Mouse (Mus musculus): ENCODE data around the gene Dao.

Dao gene

DNA sequence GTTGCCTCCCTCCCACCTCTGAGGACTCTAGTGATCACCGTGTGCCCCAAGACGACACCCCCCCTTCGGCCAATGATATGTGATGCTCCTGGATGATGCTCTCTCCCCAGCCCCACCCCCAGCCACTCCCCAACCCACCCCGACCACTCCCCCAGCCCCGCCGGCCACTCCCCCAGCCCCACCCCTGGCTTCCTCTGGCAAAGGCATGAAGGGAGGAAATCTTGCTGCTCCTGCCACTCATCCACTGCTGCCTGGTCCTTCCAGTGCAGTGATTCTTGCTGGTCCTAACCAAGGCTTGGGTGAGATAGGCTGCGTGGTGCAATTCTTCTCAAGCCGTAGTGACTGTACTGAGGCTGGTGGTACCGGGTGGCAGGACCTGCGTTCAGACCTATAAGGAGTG lies 21.4 kb downstream of the Dao start:
- in situ Hi-C loops (cut with MboI; ENCODE audit: low sequenced_read_pairs) = no loop called here

DNA sequence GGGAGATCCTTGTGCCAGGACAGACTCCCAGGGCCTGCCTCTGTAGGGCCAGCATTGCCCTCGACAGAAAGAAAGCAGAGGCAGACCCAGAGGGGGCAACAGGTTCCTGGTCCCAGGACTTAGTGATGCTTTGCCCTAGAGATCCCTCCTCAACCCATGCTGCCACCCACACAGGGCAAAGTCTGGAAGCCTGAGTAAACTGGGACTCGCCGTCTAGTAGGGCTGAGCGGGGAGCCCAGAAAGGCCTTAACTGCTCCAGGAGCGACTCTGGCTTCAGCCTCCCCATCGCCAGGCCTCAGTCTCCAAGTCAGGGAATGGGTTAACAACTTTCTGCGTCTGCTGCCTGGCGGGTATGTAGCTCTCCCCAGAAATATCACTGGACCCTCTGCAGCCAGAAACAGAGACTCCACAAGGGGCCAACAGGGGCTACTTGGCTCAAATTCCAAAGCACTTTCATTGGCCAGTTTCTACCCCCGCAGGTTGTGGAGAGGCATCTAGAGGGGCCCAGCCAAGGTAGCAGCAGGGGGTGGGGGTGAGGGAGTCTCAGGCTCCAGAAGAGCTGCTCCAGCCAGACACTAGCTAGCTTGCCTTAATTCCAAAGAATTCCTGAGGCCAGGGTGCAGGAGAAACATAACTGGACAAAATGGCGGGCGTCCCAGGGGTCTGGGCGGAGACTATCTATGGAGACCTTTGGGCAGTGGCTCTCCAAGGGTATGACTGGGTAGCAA lies 23.9 kb downstream of the Dao start:
- in situ Hi-C loops (cut with MboI; ENCODE audit: low sequenced_read_pairs) = no loop called here

DNA sequence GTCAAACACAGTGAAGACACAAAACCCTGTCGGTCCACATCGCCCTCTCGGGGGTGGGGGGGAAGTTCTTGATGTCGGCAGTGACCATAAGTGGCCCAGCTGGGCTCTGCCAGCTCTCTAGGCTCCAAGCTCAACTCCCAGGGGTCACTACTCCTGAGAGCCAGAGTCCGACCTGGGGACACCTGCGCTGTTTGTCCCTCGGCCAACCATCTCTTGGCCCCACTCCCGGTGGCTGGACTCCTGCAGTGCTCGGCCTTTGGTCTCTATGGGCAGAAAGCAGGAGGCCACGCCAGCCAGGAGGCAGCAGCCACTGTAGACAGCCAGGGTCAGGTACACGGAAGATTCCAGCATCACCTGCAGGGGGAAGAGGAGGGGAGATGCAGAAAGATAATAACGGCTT lies 24.6 kb downstream of the Dao start:
- in situ Hi-C loops (cut with MboI; ENCODE audit: low sequenced_read_pairs) = no loop called here

DNA sequence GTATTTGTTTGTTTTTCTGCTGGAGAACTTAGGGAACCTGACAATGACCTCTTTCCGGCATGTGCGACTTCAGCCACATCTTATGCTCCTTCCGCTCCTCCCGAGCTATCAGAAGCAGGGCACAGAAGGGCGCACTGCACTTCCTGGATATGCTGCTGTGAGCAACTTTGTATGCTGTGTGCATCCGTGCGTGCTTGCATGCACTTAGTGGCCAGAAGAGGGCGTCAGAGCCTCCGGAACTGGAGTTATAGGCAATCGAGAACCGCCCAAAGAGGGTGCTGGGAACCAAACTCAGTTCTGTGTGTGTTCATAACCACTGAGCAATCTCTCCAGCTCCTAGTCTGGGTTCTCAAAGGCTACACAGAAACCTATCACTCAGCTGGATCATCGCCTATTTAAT lies 27.1 kb downstream of the Dao start:
- in situ Hi-C loops (cut with MboI; ENCODE audit: low sequenced_read_pairs) = no loop called here

DNA sequence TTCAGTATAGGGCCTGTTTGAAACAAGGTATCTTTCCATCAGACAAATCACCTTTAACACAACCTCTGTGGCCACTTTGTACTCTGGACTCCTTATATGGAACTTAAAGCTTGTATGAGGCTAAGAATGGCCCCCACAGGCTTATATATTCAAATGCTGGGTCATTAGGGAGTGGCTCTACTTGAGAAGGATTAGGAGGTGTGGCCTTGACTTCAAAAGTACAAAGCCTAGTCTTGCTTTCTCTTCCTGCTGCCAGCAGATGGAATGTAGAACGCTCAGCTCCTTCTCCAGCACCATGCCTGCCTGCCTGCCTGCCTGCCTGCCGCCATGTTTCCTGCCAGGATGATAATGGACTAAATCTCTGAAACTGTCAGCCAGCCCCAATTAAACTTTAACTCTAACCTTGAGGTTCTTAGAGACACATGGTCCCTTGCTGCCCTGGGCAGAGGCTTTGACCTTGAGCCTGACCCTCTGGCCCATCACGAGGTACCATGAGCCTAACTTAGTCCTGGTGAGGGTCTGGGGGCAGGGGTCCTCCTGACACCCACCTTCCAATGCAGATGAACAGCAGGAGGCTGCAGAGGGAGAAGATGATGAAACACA lies 28.8 kb downstream of the Dao start:
- in situ Hi-C loops (cut with MboI; ENCODE audit: low sequenced_read_pairs) = no loop called here

DNA sequence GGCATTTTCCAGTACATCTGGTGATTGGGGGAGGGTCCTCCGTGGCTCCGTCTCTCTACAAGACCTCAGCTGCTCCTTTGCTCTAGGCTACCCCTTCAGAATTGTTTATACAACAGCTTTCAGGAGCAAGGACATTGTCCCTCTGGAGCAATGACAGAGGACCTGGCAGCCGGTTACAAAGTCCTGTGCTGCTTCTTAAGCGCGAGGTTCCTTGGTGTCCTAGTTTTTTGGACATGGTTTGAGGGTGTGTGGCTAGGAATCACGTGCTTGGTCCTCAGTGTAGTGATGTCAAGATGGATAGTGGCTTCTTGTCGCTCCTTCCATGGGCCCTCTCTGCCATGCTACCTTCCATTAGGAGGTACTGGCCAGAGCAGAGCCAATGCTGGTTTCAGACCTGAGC lies 30.9 kb downstream of the Dao start:
- in situ Hi-C loops (cut with MboI; ENCODE audit: low sequenced_read_pairs) = no loop called here

DNA sequence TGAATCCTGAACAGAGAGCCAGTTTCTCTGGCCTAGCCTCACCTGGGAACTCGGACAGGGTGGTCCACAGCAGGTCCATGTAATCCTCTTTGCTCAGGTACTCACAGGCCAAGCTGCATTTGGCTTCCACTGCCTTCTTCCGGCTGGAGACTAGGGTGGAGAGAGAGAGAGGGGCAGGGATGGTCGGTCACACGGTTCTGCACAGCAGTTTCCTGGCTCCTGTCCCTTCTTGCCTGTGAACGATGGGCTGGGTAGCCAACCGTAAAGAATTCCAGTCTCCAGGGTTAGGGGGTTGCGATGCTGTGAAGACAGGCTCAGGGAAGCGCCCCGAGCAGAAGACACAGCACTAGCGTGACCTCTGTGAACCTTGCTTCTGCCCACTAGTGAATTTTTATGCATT lies 31.6 kb downstream of the Dao start:
- in situ Hi-C loops (cut with MboI; ENCODE audit: low sequenced_read_pairs) = no loop called here

DNA sequence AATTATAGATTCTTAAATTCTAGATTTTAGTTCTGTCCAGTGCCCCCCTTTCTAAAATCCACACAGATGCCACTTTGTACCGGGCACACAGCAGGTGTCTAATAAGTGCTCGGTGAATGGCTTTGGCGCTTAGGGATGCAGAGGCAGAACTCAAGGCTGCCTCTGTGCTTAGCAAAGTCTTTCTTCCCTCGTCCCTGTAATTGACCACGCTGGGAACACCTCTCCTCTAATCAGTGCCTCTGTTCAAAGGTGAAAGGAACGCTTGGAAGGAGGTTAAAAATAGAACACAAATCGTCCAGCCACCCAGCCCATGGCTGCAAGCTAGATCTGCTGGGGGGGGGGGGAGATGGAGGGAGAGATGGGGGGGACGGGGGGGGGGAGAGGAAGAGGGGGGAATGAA lies 37.0 kb downstream of the Dao start:
- in situ Hi-C loops (cut with MboI; ENCODE audit: low sequenced_read_pairs) = loop anchor here (10.0 kb wide), 1 partner anchor 186 kb away; no protein-coding TSS in a partner anchor

DNA sequence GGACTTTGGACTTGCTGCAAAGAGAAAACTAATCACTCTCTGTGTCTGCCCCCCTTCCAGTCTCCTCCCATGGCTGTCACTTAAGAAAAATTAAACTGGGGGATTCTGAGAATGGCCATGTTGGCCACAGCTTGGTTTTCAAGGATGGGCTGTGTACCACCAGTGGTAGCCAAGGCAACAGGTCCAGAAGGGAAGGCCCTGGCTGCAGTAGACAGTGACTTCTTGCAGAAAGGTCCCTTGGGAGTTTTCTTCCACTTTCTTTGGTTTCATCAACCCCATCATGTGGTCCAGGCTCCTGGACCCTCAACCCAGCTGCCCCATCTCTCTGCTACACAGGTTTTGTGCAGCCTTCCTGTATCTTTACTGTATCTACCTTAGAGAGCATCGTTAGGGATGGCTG lies 37.4 kb downstream of the Dao start:
- in situ Hi-C loops (cut with MboI; ENCODE audit: low sequenced_read_pairs) = loop anchor here (10.0 kb wide), 1 partner anchor 186 kb away; no protein-coding TSS in a partner anchor

DNA sequence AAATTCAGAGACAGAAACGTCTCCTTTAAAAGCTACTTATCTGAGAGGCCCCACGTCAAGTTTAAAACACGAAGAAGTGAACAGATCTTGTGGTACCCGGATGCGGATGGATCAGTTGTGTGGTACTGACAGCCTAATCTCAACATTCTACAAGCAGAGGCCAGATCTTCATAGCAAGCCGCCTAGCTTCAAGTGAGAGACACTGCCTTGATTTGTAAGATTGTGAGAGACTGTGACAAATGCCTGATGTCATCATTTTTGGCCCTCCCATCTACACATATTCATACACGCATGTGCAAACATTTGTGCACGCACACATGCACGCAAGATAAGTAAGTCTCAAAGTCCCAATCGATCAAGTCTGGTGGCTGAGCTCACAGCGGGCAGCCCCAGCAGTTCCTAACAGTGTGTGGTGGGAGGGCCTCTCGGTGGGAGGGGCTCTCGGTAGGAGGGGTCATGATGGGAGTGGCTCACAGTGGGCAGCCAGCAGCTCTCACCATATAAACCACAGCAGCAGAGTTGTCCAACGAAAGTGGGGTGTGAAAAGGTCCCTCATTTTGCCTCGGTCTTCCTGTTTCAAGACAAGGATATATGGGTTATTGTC lies 37.9 kb downstream of the Dao start:
- in situ Hi-C loops (cut with MboI; ENCODE audit: low sequenced_read_pairs) = loop anchor here (10.0 kb wide), 1 partner anchor 187 kb away; no protein-coding TSS in a partner anchor

DNA sequence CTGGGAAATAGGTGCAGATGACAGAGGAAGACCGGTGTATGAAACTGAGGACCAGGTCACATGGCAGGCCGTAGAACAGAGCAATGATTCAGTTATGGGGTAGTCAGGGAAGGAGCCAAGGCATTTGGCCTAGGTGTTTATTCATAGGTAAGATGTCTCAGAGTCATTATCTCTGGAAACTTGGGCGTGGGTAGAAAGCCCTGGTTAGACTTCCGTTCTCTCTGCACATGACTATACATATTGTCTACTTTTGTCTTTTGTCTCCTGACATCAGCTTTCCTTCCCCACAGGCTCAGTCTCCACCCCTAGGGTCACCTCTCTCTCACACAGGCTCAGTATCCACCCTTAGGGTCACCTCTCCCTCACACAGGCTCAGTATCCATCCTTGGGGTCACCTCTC lies 40.3 kb downstream of the Dao start:
- in situ Hi-C loops (cut with MboI; ENCODE audit: low sequenced_read_pairs) = loop anchor here (10.0 kb wide), 1 partner anchor 189 kb away; no protein-coding TSS in a partner anchor

DNA sequence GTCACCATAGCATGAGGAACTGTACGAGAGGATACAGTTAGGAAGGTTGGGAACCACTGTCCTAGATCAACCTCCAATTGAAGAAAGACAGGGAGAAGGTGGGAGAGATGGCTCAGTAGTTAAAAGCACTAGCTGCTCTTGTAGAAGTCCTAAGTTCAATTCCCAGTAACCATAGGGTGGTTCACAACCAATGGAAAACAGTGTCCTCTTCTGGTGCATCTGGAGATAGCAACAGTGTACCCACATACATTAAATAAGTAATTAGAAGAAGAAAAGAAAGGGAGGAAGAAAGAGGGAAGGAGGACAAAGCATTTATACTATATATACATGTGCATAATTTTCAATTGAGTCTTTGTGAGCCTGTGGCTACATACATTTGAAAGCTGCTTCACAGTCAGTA lies 41.6 kb downstream of the Dao start:
- in situ Hi-C loops (cut with MboI; ENCODE audit: low sequenced_read_pairs) = loop anchor here (5.0 to 10.0 kb wide), 2 partner anchors 93 to 190 kb away; no protein-coding TSS in a partner anchor

DNA sequence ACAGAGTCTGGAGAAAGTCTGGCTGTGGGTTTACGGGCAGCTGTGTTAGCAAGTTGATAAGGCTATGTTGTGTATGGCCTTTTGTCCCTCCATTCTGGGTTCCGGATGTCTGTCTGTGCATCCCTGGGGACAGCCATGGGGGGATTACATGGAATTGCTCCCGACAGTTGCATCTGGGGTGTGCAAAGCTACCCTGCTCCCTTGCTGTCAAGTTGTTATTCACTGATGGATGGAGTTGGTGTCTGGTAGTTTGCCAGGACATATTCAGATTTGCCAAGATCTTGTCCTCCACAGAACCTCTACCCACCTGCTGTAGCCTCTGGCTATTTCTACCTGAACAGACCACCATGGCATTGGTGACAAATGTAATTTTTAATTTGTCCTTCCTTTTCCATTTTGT lies 42.6 kb downstream of the Dao start:
- in situ Hi-C loops (cut with MboI; ENCODE audit: low sequenced_read_pairs) = loop anchor here (5.0 to 10.0 kb wide), 2 partner anchors 94 to 191 kb away; no protein-coding TSS in a partner anchor

DNA sequence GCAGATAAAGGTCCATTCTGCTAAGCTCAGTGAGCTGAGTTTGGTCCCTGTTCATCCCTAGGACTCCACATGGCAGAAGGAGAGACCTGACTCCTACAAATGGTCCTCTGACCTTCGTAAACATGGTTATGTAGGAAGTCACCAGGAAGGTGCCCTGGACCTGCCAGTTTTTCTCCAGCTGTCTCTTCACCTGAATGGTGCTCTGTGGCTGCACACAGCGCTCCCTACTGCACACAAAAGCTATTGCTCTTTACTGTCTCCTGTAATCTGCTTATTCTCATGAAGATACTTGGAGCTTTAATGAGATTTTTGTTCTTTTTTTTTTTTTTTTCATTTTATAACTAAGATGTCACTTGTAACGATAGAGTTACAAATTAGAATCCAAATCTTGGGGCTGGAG lies 43.1 kb downstream of the Dao start:
- in situ Hi-C loops (cut with MboI; ENCODE audit: low sequenced_read_pairs) = loop anchor here (5.0 to 10.0 kb wide), 2 partner anchors 94 to 192 kb away; no protein-coding TSS in a partner anchor

DNA sequence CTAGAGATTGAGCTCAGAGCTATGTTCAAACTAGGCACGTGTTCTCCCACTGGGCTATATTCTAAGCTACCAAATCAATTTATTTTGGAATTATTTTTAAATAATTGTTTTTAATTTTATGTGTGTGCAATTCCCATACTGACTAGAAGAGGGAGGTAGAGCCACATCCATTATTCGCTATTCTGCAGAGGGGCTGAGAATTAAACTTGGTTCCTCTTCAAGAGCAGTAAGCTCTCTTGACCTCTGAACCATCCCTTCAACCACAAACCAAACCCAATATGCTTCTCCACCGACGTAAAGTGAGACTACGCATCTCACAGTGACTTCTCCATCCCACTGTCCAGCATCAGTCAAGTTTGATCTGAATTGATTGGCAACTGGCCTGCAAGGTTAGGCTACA lies 43.7 kb downstream of the Dao start:
- in situ Hi-C loops (cut with MboI; ENCODE audit: low sequenced_read_pairs) = loop anchor here (5.0 to 10.0 kb wide), 2 partner anchors 95 to 192 kb away; no protein-coding TSS in a partner anchor

DNA sequence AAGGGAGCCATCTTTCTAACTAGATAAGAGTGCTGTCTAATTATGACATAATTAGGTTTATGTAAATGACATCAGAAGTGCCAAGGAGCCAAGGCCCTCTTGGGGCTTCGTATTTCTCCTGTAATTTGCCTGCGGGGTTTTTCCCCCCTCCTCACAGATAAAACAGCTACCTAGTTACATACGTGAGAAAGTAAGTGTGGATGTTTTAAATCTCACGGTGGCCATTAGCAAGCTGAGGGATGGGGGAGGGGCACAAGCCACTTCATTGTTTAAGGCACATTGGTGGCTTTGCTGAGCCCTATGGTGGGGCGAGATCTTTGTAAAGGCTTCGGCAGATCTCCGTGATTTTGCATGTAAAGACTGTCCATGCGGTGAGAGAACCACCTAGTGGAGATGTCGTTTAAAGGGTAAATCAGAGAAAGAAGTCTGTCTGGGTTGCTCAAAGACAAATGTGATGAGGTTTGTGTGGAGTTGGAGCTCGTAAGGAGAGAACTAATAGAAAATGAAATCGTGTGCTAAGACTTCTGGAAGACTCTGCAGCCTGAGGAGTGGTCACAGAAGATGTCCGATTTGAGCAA lies 45.3 kb downstream of the Dao start:
- in situ Hi-C loops (cut with MboI; ENCODE audit: low sequenced_read_pairs) = loop anchor here (5.0 to 10.0 kb wide), 2 partner anchors 97 to 194 kb away; no protein-coding TSS in a partner anchor

DNA sequence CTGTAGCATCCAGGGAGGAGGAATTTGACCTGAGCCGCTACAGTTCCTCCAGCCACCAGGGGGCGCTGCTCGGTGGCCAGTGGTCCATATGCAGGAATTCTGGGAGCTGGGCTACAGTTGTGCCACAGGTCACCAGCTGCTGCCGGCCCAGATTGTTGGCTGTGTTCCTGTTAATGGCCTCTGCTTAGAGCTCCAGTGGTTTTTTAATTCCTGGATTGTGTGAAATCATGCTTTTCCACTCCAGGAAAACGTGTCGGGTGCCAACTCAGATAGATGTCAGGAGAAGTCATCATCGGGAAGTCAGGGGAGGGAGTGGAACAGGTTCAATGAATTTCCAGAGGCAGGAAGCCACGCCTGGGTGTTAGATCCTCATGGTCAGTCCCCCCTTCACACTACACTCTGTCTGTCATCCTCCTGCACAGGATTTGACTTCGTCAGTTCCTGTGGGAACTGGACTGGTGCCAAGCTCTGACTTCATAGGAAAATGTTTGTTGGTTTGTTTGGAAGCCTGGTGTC lies 48.8 kb downstream of the Dao start:
- in situ Hi-C loops (cut with MboI; ENCODE audit: low sequenced_read_pairs) = no loop called here

DNA sequence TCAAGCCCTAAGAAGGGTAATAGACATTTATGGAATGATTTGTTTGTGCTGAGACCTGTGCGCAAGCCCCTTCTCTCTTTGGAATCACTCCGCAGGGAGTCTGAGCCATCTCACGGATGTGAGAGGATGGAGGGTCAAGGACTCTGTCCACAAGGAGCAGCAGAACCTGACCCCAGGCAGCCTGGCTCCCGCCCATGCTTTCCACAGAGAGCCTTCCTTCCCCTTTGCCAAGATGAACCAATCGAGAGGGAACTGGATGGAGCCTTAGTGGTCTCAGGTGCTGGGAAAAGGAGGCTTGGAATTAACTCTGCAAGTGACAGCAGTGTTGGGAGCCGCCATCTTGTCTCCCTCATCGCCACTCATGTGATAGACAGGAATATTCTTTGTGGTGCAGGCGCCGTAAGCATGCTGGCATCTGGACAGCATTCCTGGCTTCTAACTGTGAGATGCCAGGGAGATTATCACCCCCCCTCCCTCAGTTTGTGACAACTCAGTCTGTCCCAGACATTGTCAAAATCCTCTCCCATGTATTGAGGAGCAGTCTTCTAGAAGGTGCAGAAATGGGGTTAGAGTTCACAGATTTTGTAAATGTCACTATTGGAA lies 53.7 kb downstream of the Dao start:
- in situ Hi-C loops (cut with MboI; ENCODE audit: low sequenced_read_pairs) = no loop called here

DNA sequence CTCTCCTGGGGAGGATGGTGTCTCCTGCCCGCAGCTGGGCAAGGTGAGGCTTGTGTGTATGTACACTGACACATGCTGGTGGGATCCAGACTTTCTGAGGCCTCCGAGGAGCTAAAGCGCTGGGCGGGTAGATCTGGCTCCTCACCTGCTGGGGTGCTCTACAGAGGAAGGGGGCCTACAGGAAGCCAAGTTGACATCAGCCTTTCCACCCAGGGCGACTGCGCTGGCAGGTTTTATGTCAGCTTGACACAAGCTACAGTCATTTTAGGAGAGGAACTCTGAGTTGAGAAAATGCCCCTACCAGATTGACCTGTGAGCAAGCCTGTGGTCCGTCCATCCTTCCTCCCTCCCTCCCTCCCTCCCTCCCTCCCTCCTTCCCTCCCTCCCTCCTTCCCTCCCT lies 58.2 kb downstream of the Dao start:
- in situ Hi-C loops (cut with MboI; ENCODE audit: low sequenced_read_pairs) = no loop called here

DNA sequence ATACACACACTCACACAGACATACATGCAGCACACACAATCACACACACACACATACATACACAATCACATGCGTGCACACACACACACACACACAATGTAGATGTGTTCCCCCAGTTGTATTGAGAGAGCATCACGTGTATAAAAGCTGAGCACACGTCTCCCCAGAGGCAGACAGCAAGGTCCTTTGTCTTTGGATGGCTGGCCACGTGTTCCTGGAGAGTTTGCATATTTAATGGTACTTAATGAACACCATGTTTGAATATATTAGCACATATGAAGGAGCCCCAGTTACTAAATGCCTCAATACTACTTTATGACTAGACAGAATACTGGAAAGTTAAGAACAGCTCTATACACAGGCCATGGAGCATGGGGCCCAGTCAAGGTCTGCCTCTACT lies 60.5 kb downstream of the Dao start:
- in situ Hi-C loops (cut with MboI; ENCODE audit: low sequenced_read_pairs) = no loop called here

DNA sequence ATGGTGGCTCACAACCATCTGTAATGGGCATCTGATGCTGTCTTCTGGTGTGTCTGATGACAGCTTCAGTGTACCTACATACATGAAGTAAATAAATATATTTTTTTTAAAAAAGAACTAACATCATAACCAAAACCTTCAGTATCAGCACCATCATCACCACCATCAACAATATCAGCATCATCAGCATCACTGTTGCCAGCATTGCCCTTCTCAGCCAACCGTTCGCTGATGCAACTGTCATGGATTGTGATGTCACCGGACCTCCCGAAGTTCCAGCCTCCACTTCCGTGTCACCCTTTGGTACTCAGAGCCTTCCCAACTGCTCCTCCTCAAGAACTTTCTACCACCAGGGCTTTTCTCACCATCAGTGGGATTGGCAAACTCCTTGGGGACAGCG lies 61.7 kb downstream of the Dao start, which contains the start of gene Usp30:
TSS of gene Usp30 (plus strand) at position 301 of the 400 bp plus-strand sequence.
- in situ Hi-C loops (cut with MboI; ENCODE audit: low sequenced_read_pairs) = no loop called here
